Mouse (Mus musculus) hindlimb bud, embryonic 11.5 days (tissue): ENCODE data around the gene Stac2.

Source experiments
- DNase-seq: peaks from one replicate; pipeline ENCODE4 v3.0.0-alpha.2; 2012; ENCODE audit warnings: low read depth, low spot score; ENCODE audit errors: extremely low spot score

The Stac2 gene

GRCm38 (mm10) chr11:98050940-98051339, 2.3 kb downstream of the Stac2 start:
- DNase-seq: no peak

DNA sequence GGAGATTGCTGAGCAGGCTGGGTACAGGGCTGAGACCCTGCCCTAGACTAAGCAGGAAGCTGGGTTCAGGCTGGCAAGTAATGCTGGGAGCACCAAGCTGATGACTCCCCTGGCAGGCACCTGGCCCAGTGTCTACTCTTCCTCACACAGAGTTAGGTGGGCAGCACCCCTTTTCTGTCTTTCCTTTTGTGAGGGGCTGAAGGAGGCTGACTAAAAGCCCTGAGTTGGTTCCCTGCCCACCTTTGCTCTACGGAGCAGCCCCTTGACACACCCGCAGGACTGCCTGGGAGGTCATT, 2.8 kb downstream of the Stac2 start:
- no peak for DNase-seq

GRCm38 (mm10) chr11:98049672-98050519, 3.4 kb downstream of the Stac2 start:
- DNase-seq: no peak

DNA sequence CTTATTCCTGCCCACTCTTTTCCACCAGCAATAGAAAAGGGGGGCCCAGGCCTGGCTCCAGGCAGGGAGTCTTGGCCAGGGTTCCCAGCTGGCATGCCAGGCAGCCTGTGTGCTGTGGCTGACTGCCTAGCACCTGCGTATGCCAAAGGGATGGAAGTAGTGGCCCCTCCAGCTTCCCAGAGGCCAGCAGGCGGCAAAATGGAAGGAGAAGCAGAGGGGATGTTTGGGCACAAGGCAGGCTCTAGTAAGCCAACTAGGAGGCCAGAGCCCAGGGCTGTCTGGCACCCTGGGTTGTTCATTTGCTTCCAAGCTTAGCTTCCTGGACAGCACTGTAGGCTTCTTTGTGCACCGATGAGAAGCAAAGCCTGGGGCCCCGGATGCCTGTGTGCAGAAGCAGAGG, 5.5 kb downstream of the Stac2 start:
- no peak for DNase-seq

DNA sequence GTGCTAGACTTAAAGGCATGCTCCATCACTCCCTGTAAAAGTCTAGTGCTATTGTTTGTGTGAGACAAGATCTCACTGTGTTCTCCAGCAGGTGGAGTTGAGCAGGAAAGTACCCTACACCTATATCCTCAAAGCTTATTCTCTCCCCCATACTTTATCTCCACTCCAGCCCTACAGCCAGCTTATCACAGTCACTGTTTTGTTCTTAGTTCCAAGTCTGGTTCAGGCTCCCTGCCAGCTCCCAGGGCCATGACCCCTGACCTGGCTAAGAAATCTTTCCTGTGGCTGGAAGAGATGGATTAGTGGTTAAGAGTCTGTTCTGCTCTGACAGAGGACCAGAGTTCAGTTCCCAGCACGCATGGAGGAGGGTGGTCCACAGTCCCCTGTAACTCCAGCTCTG, 6.8 kb downstream of the Stac2 start:
- no peak for DNase-seq

GRCm38 (mm10) chr11:98045596-98045995, 7.7 kb downstream of the Stac2 start:
- no peak for DNase-seq

DNA sequence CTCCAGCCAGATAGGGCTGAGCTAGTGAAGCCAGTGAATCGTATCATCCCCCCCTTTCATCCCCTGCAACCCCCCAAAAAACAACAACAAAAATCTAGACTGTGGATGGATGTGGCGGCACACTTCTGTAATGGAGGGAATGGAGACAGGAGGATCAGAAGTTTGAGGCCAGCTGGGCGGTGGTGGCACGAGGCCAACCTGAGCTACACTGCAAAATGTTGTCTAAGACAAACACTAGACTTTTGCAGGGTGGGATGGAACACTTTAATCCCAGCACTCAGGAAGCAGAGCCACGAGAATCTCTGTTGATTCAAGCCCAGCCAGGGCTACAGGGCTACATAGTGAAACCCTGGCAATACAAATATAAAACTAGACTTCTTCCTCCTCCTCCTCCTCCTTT, 9.2 kb downstream of the Stac2 start:
- no peak for DNase-seq

DNA sequence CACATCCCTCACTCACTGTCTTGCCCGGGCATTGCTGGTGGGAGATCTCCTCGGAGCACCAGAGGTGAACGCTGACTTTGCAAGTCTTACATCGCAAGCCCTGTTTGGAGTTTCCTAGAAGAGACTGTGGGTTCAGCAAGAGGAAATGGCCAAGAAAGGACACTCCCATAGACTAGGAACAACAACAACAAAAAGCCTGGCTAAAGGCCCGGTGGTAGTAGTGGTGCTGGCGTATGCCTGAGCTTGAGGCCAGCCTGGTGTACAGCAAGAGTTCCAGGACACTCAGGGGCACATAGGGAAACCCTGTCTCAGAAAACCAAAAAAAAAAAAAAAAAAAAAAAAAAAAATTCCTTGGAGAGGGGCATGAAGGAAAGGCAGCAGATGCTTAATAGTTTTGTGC, 10.5 kb downstream of the Stac2 start:
- no peak for DNase-seq

- DNase-seq: no peak
Measured at GRCm38 (mm10) chr11:98040975-98041374, 12.3 kb downstream of the Stac2 start.

DNA sequence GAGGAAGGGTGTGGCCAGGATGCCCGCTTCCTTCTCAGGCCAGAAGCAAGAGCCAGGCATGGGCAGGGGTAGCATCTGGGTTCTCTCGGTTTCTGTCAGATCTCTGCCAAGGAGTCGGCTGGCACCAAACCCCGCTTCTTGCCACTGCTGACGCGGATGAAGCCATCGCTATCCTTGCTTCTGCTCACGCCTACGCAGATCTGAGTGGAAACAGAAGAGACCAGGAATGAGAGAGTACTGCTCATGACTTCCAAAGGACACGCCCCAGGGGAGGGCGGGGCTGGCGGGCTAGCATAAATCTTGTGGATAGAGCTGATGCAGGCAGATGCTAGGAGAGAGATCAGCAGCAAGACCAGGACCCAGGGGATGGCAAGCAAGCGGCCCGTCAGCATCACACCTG, 15.4 kb downstream of the Stac2 start:
- no peak for DNase-seq

DNA sequence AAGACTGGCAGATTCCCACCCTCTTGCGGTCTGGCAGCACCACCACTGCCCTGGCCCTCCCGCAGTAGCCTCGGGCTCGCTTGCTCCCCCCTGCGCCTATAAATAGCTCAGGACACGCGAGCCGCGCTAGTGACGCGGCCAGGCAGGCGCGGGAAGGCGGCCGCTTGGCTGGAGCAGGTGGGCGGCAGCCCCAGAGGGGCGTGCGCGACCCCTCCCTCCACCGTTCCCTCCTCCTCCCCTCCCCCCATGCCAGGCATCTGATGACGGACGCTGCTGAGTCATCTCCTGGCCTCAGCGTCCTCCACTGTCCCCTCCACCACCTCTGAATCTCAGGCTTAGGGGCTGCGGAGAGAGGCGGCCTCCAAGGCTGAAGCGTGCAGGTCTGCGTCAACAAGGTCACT, 17.3 kb downstream of the Stac2 start:
- DNase-seq: no peak

GRCm38 (mm10) chr11:98034840-98035239, 18.4 kb downstream of the Stac2 start:
- DNase-seq: no peak

DNA sequence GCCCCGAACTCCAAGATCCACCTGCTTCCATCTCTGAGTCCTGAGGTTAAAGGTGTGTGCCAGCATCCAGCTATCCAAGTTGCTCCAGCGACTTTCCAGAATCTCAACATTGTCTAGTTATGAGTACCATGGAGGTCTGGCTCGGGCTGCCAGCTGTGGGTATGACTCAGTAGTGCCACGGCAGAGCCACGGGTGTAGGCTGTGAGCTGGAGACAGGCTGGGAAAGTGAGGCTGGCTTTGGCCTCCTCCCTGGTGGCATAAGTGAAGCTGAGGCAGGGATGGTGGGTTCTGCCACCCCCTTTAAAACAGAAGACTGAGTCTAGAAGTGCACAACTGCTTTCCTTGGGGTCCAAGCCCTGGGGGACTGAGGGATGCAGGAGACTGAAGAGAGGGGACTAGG, 19.2 kb downstream of the Stac2 start:
- no peak for DNase-seq

- peak; percentile 81 for DNase-seq
Measured at GRCm38 (mm10) chr11:98031443-98031770, 21.9 kb downstream of the Stac2 start.

- DNase-seq: no peak
Measured at GRCm38 (mm10) chr11:98030701-98031442, 22.4 kb downstream of the Stac2 start.

GRCm38 (mm10) chr11:98027785-98028184, 25.5 kb downstream of the Stac2 start:
- no peak for DNase-seq

GRCm38 (mm10) chr11:98027297-98027688, 26.0 kb downstream of the Stac2 start:
- DNase-seq: no peak

DNA sequence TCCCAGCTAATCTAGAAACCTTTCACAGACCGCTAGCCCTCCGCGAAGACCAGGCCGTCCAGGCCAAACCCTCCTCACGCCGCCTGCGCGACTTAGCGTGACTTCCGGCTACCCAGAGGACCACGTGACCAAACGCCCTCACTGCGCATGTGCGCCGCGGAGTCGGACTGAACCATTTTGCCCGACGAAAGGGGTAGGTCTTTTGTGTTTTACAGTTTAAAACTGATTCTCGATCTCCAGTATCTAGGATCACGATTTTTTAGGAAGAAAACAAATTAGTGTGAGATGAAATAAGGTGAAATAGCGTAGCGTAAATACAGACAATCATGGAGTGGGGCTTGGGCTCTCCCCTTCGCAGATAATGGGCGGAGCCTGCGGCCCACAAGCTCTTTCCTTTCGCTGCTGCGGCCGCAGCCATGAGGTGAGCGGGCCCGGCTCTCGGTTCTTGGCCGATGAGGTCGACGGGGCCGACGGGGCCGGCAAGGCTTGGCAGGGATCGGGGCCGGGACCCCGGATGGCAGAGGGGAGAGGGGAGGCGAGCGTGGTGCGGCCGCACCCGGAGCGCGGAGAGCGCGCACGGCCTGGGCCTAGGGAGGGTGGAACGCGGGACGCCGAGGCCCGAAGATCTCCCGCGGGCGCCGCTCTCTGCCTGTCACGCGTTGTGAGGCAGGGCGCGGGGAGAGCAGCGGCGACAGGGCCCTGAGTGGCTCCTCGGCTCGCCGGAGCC, 26.5 kb downstream of the Stac2 start, which contains the start of gene Rpl19:
Gene Rpl19 (plus strand): TSS at position 141 of the 727 bp plus-strand sequence.
- DNase-seq: peak; percentile 99

- no peak for DNase-seq
Measured at GRCm38 (mm10) chr11:98026248-98026569, 27.1 kb downstream of the Stac2 start.

DNA sequence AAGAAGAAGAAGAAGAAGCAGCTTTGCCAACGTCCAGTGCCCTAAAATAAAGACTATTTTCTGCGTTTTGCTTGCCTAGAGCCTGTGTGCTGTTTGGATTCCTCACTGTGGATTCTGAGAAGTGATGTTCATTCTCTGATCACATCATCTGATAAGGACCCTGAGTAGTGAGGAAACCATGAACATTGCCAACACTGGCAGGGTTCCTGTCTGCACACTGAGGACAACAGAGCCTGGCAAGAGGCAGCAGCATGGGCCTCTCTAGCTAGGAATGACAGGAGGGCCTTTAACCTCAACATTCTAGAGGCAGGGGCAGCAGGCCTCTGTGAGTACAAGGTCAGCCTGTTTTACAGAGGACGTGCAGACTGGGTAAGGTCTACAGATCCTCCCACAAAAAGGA, 28.7 kb downstream of the Stac2 start:
- DNase-seq: no peak

GRCm38 (mm10) chr11:98022555-98023371, 30.5 kb downstream of the Stac2 start, which contains the start of gene Cacnb1:
Gene Cacnb1 (minus strand): TSS chr11:98023034.
- no peak for DNase-seq
